Mouse (Mus musculus) cerebellum, postnatal 25 days (tissue): Measurements from ENCODE around the gene Krt7.

ENCODE experiments used
- DNase-seq, 2 experiments: peaks; one replicate each; pipeline ENCODE4 v3.0.0; 2021; ENCODE audit warnings: mixed read lengths in 2 of 2

Gene Krt7

DNA sequence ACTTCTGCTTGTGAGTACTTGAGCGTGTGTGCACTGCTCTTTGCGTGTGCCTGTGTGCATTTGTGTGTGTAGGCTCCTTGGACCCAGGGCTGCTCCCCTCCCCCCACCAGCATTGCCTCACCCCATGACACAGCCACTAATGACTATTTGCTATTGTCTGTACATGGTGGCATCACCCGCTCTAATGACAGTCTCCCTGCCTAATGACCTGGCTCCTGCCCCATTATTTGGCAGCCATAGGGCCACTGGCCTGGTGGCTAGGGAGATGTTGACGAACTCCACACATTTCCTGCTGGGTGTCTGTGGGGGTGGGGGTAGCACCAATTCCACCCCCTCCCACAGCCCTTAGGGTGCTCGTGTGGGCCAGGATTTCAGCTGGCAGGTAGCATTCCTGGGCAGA is 32.2 kb upstream of the Krt7 start:
- DNase-seq: no peak

DNA sequence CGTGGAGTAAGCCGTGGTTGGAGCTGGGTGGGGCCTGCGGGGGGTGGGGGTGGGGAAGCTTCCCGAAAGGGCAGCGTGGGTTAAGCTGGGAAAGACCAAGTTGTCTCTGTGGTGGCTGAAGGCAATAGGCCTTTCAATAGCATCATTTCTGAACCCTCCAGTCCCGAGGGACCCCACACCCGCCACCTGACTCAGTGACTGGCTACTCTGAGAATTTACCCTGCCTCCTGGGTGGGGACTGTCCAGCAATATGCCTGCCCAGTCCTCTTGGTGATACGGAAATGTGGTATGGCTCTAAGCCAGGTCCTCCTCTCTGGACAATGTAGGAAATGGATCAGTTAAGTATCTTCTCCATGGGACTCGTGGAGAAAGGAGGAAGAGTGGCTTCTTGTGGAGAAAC is 29.1 kb upstream of the Krt7 start:
- peak in 1 of 2 experiments; percentile 45 for DNase-seq

DNA sequence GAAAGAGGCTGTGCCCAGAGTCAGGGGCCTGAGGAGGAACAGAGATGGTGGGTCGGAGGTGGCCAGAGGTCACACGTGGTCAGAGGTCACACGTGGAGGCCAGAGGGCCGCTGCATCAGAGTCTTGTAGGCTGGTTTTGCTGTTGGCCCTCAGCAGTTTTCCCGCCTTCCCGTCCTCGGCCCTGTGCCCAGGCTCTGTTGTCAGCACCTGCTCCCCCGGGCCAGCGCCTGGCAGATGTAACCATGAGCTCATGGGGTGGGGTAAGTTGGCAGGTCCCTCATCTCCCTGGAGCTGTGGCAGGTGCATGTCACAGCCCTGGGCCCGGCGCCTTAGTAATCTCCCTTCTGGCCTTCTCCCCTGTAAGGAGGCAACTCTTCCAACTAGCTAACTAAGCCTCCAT is 28.0 kb upstream of the Krt7 start:
- peak; percentile 69 to 76 for DNase-seq

DNA sequence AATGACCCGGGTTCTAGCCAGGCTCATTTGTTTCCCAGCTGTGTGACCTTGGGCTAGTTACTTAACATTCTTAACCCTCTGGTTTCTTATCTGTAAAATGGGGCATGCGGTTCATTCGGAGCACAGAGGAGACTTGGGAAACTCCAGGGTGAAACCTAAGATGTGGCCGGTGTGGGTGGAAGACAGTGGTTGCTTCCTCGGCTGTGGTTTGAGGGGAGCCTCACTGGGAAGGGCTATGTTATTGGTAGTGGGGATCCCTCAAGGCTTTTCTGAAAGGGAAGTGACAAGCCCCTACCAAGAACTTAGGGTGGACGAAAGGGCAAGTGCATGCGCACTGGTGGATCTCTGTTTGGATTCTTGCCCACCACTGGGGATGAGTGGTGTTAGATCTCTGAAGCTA is 26.2 kb upstream of the Krt7 start:
- DNase-seq: no peak

DNA sequence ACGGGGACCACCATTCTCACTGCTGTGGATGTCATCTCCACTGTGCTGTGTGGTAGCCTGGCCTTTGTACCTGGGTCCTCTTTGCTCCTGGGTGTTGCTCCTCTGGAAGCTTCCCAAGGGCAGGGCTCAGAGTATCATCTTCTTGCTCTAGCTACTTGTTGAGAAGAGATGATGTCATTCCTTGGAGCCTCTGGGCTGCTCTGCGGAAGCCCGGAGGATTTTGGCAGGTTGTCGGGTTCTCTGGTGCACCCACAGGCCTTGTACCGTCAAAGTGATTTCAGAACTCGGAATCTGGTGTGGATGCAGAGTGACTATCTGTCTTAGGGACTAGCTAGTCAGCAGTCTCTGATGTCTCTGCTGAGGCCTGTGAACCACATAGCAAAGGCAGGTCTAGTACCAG is 25.8 kb upstream of the Krt7 start:
- DNase-seq: peak in 1 of 2 experiments; percentile 50

DNA sequence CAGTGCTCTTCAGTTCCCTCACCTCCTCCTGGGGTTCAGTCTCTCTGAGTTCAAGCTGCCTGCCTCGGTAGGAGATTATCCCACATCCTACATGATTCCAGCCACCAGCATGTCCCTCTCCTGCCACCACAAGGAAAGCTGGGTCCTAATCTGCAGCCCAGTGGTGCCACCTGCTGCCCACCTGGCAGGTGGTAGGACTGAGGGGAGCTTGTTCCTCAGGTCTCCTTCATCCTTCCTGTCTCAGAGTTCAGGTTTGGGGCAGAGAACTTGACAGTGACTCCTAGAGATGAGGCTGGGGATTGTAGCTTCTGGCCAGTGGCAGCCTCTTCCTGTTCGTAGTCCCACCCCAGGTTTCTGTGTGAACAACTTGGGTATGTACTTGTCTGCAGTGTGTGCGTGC is 23.7 kb upstream of the Krt7 start:
- peak in 1 of 2 experiments; percentile 56 for DNase-seq

DNA sequence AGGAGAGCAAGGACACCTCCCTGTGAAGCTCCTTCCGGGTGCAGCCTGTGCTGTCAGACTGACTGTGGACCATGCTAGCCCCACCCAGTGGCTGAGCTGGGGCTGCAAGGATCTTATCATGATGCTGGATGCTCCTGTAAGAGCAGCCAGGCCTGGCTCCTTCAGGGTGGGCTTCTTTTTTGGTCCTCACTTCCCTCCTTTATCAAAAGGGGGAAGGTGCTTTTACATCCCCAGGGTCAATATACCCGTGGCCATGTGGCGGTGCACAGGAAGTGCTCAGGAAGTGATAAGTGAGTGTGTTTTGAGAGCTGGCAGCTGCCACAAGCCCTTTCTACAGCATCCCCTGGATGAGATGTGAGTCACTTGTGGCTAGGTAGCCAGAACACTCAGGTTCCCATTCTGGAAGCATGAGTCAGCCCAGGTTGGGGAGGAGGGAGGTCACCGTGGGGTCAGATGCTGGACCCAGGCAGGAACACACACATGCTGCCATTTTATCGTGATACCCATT is 22.8 kb upstream of the Krt7 start:
- DNase-seq: peak; percentile 26 to 48

DNA sequence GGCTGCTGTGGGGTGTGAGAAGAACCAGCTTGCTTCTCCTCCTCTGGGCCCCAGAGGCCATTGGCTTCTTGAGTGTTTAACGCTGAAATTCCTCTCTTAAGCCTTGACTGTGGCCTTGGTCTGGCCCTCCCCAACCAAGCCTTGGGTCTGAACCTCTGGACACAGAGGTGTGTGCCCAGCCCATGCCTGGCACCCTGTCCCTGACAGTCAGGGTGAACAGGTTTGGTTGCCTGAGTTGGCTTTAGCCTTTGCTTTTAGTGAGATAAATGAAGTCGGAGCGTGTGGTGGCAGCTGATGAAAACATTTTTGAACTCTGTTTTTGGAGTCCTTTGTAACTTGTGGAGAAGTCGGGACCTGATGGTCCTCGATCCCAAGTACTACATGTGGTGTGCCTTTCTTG is 20.6 kb upstream of the Krt7 start:
- DNase-seq: no peak

DNA sequence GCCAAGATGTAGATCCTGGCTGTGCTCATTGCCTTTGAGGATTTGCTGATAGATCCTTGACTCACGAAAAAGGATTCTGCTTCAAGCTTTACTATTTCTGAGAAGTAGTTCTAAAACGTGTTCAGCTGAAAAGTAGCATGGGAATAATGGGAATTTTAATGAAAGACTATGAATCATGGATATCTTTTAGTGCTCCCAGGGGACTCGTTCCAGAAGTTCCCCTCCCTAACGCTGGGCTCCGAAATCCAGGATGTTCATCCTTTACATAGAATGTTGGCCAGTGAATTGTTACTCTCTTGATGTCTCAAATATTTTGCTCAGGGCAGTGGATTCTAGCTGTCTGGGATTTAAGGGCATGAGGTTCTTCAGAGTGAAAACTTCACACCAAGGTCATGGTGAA is 18.6 kb upstream of the Krt7 start:
- no peak for DNase-seq

DNA sequence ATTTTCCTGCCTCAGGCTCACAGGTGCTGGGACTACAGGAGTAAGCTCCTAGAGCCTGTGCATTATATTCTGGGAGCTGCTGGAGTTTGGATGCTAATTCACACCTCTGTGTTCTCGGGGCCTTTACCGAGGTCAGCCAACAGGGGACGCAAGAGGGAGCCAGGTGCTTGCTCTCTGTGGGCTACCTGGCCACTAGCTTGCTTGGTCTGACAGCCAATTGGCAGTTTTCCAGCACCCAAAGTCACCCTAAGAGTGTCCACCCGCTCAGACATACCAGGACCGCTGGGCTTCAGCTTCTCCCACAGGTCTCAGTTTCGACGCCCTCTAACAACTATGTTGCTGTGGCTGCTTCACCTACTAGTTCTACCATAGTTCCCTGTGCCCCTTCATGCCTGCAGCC is 15.9 kb upstream of the Krt7 start:
- peak; percentile 19 to 44 for DNase-seq

DNA sequence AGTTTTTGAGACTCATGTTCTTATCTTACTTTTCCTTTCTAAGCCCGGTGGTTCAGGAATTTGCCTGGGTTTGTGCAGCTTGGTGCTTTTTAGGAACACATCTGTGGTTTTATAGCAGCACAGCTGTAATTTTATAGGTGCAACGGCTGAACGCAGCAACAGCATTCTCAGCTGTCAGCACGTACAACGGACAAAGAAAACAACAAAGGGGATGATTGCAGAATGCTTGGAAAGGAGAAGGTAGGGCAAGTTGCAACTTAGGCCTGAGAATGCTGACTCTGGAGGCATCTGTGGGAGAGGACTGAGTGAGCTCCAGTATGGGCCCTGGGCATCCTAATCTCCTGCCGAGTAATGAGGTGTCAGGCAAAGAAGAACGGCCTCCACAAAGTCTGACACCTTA is 14.4 kb upstream of the Krt7 start:
- DNase-seq: no peak

DNA sequence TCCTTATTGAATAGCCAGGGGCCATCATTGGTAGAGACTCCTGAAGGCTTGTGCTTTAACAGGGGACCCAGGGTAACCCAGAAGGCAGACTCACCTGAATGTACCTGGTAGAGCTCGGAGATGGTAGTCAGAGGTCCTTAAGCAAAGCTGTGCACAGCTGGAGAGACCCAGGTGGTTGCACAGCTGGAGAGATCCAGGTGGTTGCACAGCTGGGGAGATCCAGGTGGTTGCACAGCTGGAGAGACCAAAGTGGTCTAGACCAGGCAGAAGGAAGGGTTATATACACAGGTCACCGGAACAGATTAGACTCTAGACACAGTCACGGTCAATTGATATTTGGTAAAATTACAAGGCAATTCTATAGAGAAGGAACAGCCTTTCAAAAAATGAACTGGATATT is 13.9 kb upstream of the Krt7 start:
- no peak for DNase-seq

DNA sequence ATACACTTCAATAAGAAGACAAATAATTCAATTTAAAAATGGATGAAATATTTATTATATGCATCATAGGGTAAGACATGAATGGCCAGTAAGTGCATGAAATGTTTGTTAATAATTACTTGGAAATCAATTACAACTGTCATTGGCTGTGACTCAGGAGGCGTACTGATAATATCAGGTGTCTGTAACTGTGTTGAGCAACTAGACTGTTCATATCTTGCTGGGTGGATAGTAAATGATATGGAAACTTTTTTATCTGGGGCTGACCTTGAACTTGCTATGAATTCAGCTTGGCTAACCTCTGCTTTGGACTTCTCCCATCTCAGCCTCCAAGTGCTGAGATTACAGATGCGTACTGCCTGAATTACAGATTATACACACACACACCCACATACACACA is 13.2 kb upstream of the Krt7 start:
- no peak for DNase-seq

DNA sequence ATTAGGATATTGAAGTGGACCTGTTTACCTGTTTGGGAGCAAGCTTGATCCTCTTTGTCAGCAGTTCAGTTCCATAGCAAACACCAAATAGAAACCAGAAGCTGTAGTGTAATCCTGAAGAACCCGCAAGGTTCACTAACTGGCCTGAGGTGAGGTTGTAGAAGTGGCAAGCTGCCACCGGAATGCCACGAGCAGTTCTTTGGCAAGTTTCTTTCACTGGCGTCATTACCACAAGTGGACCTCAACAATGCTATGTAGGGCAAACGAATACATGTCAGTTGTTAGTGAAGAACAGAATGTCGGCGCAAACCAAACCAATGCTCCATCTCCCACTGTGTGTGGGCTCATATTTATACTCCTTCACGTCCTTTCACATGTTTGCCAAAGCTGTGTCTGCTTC is 12.6 kb upstream of the Krt7 start:
- DNase-seq: no peak

DNA sequence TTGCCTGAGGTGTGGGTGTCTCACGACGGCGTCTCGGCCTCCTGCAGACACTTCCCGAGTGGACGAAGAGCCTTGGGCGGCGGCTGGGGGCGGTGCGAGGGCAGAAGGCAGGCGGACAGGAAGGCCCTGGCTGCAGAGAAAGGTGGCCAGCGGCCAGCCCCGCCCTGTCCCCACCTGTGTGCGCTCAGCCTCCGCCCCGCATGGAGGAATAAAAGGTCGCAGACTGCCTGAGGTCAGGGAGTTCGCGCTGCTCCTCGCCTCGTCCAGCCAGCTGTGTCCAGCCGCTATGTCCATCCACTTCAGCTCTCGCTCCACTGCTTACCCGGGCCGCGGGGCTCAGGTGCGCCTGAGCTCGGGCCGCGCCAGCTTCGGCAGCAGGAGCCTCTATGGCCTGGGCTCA is 1.3 kb downstream of the Krt7 start:
- peak; percentile 41 to 45 for DNase-seq

DNA sequence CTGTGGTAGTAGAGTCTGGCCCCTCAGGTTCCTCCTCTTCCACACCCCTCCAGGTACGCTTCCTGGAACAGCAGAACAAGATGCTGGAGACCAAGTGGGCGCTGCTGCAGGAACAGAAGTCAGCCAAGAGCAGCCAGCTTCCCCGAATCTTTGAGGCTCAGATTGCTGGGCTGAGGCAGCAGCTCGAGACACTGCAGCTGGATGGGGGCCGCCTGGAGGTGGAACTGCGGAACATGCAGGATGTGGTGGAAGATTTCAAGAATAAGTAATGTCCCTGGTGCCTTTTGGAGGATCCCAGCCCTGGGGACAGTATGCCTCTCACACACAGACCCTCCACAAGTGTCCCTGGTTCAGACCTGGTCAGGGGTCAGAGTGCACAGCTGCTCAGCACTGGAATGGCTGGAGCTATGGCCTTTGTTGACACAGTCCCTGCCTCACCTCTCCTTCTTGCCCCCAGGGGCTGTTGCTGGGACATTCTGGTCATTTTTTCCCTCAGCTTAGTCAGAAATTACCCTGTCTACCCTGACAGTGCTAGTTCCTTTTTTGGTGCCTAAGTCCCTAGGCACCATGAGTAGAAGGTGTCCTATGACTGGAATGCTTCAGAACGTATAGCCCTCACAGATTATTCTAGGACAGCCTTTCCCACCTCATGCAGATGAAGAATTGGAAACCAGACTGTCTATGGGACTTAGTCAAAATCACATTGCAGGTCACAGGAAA is 3.2 kb downstream of the Krt7 start:
- DNase-seq: no peak

DNA sequence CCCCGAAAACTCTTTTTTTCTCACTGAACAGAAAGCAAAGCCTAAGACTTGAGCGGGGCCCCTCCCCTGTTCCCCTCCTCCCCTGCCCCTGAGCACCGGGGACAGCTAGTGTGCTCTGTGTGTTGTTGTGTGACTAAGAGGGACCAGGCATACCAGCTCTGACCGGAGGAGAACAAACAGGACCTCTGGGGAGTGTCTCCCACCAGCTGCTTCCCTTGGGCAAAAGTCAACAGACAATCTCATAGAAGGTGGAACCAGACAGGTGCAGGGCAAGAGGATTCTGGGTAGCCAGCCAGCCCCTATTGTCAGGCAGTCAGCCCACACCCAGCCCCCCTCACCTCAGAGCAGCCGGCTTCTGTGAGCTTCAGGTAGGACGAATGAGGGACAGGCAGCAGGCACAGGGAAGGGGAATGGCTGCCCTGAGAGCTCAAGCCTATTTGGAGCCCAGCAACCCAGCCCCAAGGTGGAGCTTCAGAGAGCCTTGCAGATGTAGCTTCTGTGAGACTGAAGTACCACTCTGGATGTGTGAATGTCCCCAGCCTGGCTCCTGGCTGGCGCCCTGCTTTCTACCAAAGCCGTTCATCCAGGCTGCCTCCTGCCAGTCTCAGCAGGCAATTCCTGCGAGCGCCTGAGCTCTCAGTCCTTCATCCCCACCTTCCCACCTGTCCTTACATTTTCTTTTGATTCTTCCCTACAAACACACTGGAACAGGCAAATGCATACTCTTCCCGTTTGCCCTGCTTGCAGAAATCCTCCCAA is 4.1 kb downstream of the Krt7 start:
- peak; percentile 65 to 67 for DNase-seq

DNA sequence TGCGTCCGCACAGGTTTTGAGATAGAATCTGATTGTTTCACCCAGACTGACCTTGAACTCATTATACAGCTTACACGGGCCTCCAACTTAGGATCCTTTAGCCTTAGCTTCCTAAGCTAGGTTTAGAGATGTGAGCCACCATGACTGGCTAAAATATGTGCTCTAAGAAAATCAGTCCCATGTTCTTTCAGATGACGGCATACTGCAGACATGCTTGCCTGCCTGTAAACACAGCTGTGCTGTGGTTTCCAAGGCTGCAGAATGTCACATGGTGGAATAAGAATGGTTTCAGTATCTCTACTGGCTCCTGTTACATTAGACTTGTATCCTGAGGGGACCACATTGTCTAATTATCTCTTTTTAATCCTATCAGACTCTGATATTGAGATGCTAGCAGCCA is 8.1 kb downstream of the Krt7 start:
- no peak for DNase-seq

DNA sequence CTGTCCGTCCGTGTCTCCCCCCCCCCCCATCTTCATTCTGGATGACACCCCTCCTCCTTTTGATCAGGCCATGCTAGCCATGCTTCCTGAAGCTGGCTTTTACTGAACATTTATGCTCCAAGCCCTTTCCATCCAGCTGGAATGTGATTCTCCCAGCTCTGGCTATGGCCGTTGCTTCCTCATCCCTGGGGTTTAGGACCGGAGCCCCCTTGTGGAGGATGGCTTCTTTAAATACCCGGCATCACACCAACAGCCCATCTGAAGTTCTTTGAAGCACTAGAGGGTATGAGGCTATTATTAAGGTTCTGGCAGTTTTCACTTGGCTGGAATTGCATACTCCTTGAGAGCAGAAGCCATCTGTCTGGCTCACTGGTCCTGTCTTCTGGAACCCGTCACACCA is 10.1 kb downstream of the Krt7 start:
- DNase-seq: no peak

DNA sequence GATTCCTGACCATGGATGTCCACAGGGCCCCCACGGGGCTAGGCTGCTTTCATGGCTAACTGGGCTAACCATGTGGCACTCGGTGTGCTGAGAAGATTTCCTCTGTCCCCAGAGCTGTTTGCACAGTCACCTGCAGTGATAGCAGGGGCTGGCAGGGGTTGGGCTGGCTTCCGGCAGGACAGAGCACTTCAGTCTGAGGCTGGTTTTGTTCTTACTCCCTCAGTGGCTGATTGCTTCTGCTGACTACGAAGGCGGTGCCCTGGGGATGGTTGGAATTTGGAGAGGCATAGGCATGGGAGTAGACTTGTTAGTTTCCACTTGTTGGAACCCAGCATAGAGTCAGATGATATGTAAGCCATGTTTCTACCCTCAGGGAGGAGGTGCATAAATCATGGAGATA is 14.1 kb downstream of the Krt7 start:
- DNase-seq: no peak

DNA sequence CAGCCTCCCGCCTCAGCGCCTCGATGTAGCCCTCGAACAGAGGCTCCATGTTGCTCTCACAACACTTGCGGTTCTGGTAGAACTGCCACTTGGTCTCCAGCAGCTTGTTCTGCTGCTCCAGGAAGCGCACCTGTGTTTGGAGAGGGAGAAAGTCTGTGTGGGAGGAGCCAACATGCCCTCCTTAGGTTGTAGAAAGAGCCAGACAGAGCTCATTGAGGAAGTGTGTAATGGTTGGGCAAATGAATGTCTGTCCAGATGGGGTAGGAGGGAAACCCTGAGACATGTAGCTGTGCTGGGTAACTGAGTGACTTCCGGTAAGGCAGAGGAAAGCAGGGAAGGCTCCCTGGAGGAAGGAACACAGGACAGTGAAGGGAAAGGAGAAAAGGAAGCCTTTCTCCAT is 25.8 kb downstream of the Krt7 start:
- no peak for DNase-seq

DNA sequence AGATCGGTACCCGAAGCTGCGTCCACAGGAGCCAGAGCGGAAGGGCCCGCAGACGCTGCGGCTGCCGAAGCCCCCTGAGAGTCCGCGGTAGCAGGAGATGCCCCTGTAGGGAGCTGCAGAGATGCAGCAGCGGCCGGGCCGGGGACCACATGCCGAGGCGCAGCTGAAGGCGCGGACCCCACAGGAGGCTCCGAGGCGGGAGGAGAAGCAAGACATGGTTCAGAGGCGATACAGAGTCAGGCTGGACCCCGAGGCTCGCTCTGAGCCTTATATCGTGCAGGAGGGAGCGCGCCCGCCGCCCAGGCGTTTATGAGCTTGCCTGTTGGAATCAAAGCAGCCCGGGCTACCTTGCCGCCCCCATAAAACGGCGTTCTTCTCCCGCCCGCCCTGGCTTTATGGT is 27.7 kb downstream of the Krt7 start, which contains the start of gene Krt87:
TSS of gene Krt87 (minus strand) at position 250 of the 400 bp plus-strand sequence.
- DNase-seq: peak in 1 of 2 experiments; percentile 19

DNA sequence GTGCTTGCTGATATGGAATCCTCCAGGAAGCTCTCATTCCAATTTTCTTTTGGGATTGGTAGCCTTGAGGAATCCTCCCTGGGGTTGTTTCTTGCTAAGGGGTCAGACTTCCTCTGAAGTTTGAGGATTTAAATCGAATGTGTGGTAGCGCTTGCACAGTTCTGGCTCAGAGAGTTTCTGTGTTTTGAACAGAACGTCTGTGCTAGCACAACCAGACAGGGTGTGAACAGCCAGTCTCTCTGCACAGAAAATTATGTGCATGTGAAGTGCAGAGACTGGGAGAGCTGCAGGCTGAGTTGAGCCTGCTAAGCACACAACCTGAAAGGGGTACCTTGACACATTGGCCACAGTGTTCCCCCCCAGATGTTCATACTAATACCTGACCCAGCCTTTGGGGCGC is 30.0 kb downstream of the Krt7 start:
- no peak for DNase-seq

DNA sequence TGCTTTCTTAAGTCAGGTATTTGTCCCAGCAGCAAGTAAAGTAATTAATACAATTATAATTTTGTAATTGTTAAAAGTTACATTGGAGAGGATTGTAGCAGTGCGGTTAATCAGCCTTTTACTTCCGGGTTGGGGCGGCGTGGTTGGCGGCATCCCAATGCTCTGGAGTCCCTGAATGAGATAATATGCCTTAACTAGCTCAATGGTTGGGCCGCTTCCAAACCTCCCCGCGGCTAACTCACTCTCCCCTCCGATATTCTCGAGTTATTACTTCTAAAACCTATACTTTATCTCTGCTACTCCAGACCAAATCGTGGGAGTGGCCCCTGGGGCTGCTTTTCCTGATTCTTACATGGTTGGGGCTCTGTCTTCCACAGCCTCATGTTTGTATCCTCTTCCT is 35.7 kb downstream of the Krt7 start:
- no peak for DNase-seq
